ENCODE assay signal across 33 mouse cellular contexts in genomic region chr9:96483648-96484047, GRCm38 (mm10). TPM values are rescaled to one million over a fixed set of nuclear protein-coding genes. Genes with fewer than 3 reads are reported as not detected.
DNase-seq lines count a peak whose midpoint lies in the region; ATAC-seq and TF ChIP-seq lines count a peak whose summit lies in the region.
"Had no signal": no experiment of that assay in that cellular context is flagged by ENCODE, and none has a peak within 500 bp of the region (broad histone marks: within the 10 kb centered on the region; RNA-seq: fewer than 3 reads in every experiment).

No protein-coding gene starts in this region.

- no peak overlapping the region for H3K9ac ChIP-seq in lung, postnatal 0 days (replicated peaks; ENCODE audit: low read depth)
- H3K9ac ChIP-seq in heart, embryonic 11.5 days (ENCODE audit: low read depth, low read length) = no peak overlapping the region
- H3K9ac ChIP-seq: embryonic facial prominence, embryonic 13.5 days; forebrain, embryonic 12.5 days; forebrain, postnatal 0 days; hindbrain, embryonic 12.5 days; hindbrain, embryonic 15.5 days had no signal

- H3K9me3 ChIP-seq in lung, postnatal 0 days (ENCODE audit: low read length) = no peaks in the 10 kb centered on the region
- no peaks in the 10 kb centered on the region for H3K9me3 ChIP-seq in heart, embryonic 11.5 days (replicated peaks; ENCODE audit: control insufficient read depth, low read length)
- H3K9me3 ChIP-seq: embryonic facial prominence, embryonic 10.5 days; embryonic facial prominence, embryonic 13.5 days; forebrain, embryonic 12.5 days; G1E; heart, embryonic 10.5 days; hindbrain, embryonic 12.5 days; hindbrain, embryonic 15.5 days had no signal

- H3K27me3 ChIP-seq in lung, postnatal 0 days (replicated peaks; ENCODE audit: insufficient read depth, low read length) = no peaks in the 10 kb centered on the region
- H3K27me3 ChIP-seq in heart, embryonic 11.5 days (ENCODE audit: control insufficient read depth, insufficient read depth, low read length) = no peaks in the 10 kb centered on the region
- H3K27me3 ChIP-seq: embryonic facial prominence, embryonic 13.5 days; hindbrain, embryonic 12.5 days; hindbrain, embryonic 15.5 days; Patski had no signal

- no peak overlapping the region for H3K27ac ChIP-seq in lung, postnatal 0 days (ENCODE audit: low read length)
- H3K27ac ChIP-seq in heart, embryonic 11.5 days (ENCODE audit: low read depth, low read length) = no peak overlapping the region
- no peak overlapping the region for H3K27ac ChIP-seq in layer of hippocampus, adult 2 months
- H3K27ac ChIP-seq: embryonic facial prominence, embryonic 10.5 days; embryonic facial prominence, embryonic 13.5 days; forebrain, embryonic 12.5 days; gastrocnemius, adult 2 months; heart, adult 2 months; heart, embryonic 10.5 days; hindbrain, embryonic 12.5 days; hindbrain, embryonic 15.5 days had no signal

- no peak for TF ChIP-seq POLR2A in brain, embryonic 14.5 days (IDR thresholded peaks at IDR 0.05; ENCODE audit: borderline replicate concordance, extremely low read depth, insufficient read depth, insufficient read length, poor library complexity, severe bottlenecking)

- WGBS in lung, postnatal 0 days = 42% methylated on average over 2 of the region's 2 CpGs
- WGBS in heart, embryonic 11.5 days (ENCODE audit: insufficient replicate concordance) = 60% methylated on average over 2 of the region's 2 CpGs

- no peak overlapping the region for H3K4me3 ChIP-seq in lung, postnatal 0 days (ENCODE audit: low read depth, low read length)
- H3K4me3 ChIP-seq in heart, embryonic 11.5 days (ENCODE audit: low read depth, low read length) = no peak overlapping the region
- no peak overlapping the region for H3K4me3 ChIP-seq in layer of hippocampus, adult 2 months
- H3K4me3 ChIP-seq: embryonic facial prominence, embryonic 10.5 days; embryonic facial prominence, embryonic 13.5 days; erythroblast, embryonic 14.5 days; forebrain, embryonic 12.5 days; gastrocnemius, adult 2 months; heart, adult 2 months; heart, embryonic 10.5 days; hindbrain, embryonic 12.5 days; hindbrain, embryonic 15.5 days had no signal

- TF ChIP-seq EP300 in lung, postnatal 0 days (IDR thresholded peaks at IDR 0.05) = no peak; the same call in 1 of the 2 replicates

- ATAC-seq in lung, postnatal 0 days = peak; percentile 46
- peak; percentile 32; the same call in 1 of the 2 replicates for ATAC-seq in megakaryocyte progenitor cell, adult 5-6 weeks (replicated peaks; ENCODE audit: poor library complexity)
- ATAC-seq in heart, embryonic 11.5 days (replicated peaks; ENCODE audit: insufficient number of reproducible peaks, low FRiP score, low TSS enrichment) = no peak
- ATAC-seq: forebrain, postnatal 0 days; Patski had no signal

- no peak for TF ChIP-seq CTCF in lung, postnatal 0 days (IDR thresholded peaks at IDR 0.05)
- TF ChIP-seq CTCF in brain, embryonic 14.5 days (IDR thresholded peaks at IDR 0.05; ENCODE audit: borderline replicate concordance, extremely low read depth, insufficient read depth, insufficient read length) = no peak
- no peak for TF ChIP-seq CTCF in layer of hippocampus, adult 2 months (conservative IDR thresholded peaks at IDR 0.05)

- H3K4me2 ChIP-seq in lung, postnatal 0 days (replicated peaks; ENCODE audit: low read depth, low read length) = no peak overlapping the region
- no peak overlapping the region for H3K4me2 ChIP-seq in heart, embryonic 11.5 days
- H3K4me2 ChIP-seq: embryonic facial prominence, embryonic 13.5 days; forebrain, embryonic 12.5 days; hindbrain, embryonic 12.5 days; hindbrain, embryonic 15.5 days had no signal

- peak; percentile 29 for DNase-seq in lung, postnatal 0 days (ENCODE audit: low spot score)
- no peak for DNase-seq in lung, postnatal 14 days
- DNase-seq in ES-CJ7 (ENCODE audit: low read depth, low spot score) = peak; percentile 41
- DNase-seq in brain, embryonic 14.5 days (ENCODE audit: low read depth) = peak; percentile 18
- DNase-seq in layer of hippocampus, adult 2 months (ENCODE audit: low spot score in 2 of 2) = no peak
- DNase-seq in gastrocnemius, postnatal 25 days = no peak
- DNase-seq: adrenal gland, adult 2 months; adrenal gland, postnatal 14 days; cerebellum, adult 11-12 months; cerebellum, adult 8-10 months; cerebellum, postnatal 10 days; cerebellum, postnatal 36 days; embryo, embryonic 11 days; forebrain, postnatal 0 days; gastrocnemius, adult 2 months; gastrocnemius, postnatal 14 days; heart, adult 2 months had no signal

- no peaks in the 10 kb centered on the region for H3K4me1 ChIP-seq in lung, postnatal 0 days (ENCODE audit: insufficient read depth, low read depth, low read length)
- no peaks in the 10 kb centered on the region for H3K4me1 ChIP-seq in heart, embryonic 11.5 days (ENCODE audit: control insufficient read depth, insufficient read depth, low read length)
- H3K4me1 ChIP-seq: embryonic facial prominence, embryonic 13.5 days; forebrain, embryonic 12.5 days; heart, embryonic 10.5 days; hindbrain, embryonic 12.5 days; hindbrain, embryonic 15.5 days had no signal

- H3K36me3 ChIP-seq in lung, postnatal 0 days (ENCODE audit: insufficient read depth, low read length) = no peaks in the 10 kb centered on the region
- H3K36me3 ChIP-seq in heart, embryonic 11.5 days (ENCODE audit: control insufficient read depth, insufficient read depth, low read length) = no peaks in the 10 kb centered on the region
- H3K36me3 ChIP-seq: embryonic facial prominence, embryonic 10.5 days; embryonic facial prominence, embryonic 13.5 days; forebrain, embryonic 12.5 days; G1E; heart, embryonic 10.5 days; hindbrain, embryonic 12.5 days; hindbrain, embryonic 15.5 days had no signal

RNA-seq across cellular contexts. Expression of gene Rnf7, which starts 5.2 kb away (rescaled TPM):
- polyA plus RNA-seq in lung, postnatal 0 days (2015; fragmentation: Nextera tagmentation; extraction: Ambion mirVana) = 160 and 168 TPM in 2 replicates
- polyA plus RNA-seq in brain, embryonic 14.5 days (2012; rRNA removed) = 215 and 233 TPM in 2 replicates
- total RNA-seq in megakaryocyte progenitor cell, adult 5-6 weeks (2015) = 133 and 138 TPM in 2 replicates
- total RNA-seq in megakaryocyte progenitor cell, adult 5-6 weeks (2017) = 52.0 and 52.2 TPM in 2 replicates
- 261 and 268 TPM in 2 replicates for polyA plus RNA-seq in heart, embryonic 11.5 days (2014; fragmentation: Nextera tagmentation; extraction: Ambion mirVana)
- total RNA-seq in layer of hippocampus, adult 2 months (2021) = 10 to 100 TPM; 57.2 to 58.1 TPM
- total RNA-seq in gastrocnemius, postnatal 25 days (2021) = 10 to 100 TPM; 62.9 to 65.7 TPM

RNA-seq across cellular contexts. Expression of gene Gm28729, which starts 41.4 kb away (rescaled TPM):
- 2.7 and 4.4 TPM in 2 replicates for polyA plus RNA-seq in lung, postnatal 0 days (2015; fragmentation: Nextera tagmentation; extraction: Ambion mirVana)
- 0.08 and 0.18 TPM in 2 replicates for polyA plus RNA-seq in brain, embryonic 14.5 days (2012; rRNA removed)
- total RNA-seq in megakaryocyte progenitor cell, adult 5-6 weeks (2015) = not detected in 2 replicates
- 0.24 TPM in 1 of 2 replicates, not detected in the other for total RNA-seq in megakaryocyte progenitor cell, adult 5-6 weeks (2017)
- not detected in 2 replicates for polyA plus RNA-seq in heart, embryonic 11.5 days (2014; fragmentation: Nextera tagmentation; extraction: Ambion mirVana)
- total RNA-seq in layer of hippocampus, adult 2 months (2021) = under 1 TPM in 1 of 2 experiments, not detected in 1; 0.34 TPM
- total RNA-seq in gastrocnemius, postnatal 25 days (2021) = under 1 TPM; 0.13 to 0.19 TPM
- total RNA-seq: adrenal gland, postnatal 14 days; adrenal gland, postnatal 4 days; gastrocnemius, adult 2 months; heart, adult 2 months; heart, postnatal 25 days; hematopoietic stem cell, adult 5-6 weeks had no signal
- polyA plus RNA-seq: adrenal gland, adult 2 months; embryonic facial prominence, embryonic 10.5 days; embryonic facial prominence, embryonic 13.5 days; erythroblast, embryonic 14.5 days; G1E; heart, adult 2 months; heart, embryonic 10.5 days; heart, embryonic 14.5 days; heart, postnatal 0 days; Patski had no signal

Comparison
In these comparisons a context has a peak if more than half of its experiments do, and no peak if none do; other contexts are left out.
1. DNase-seq: peak in lung, postnatal 0 days (single experiment), ES-CJ7 (single experiment) and brain, embryonic 14.5 days (single experiment); none in lung, postnatal 14 days (single experiment), layer of hippocampus, adult 2 months (0 of 2) and gastrocnemius, postnatal 25 days (single experiment).